Mouse (Mus musculus): ENCODE measurements around the gene Schip1. TPM values are rescaled to one million over a fixed set of nuclear protein-coding genes. Genes with fewer than 3 reads are reported as not detected.

Gene Schip1
- polyA plus RNA-seq, 1 experiment from 2014 or later, result 65.8 TPM

DNA sequence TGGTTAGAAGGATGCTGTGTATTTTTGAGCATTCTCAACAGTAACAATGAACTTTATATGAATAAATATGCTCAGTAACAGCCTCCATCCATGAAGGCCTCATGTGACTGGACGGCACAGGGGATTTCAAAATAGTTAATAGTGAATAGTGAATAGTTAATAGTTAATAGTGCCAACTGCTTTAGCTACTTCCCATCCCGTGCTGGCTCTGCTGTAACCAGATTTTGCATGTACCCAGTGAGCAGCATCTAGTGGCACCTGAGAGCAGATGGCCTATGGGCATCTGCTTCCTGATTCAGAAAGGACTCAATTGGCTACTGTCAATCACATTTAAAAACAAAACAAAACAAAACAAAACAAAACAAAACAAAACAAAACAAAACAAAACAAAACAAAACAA lies 329.0 kb downstream of the Schip1 start:
- Histone ChIP-seq H3K9ac (no peak overlapping the region), H3K27ac (no peak overlapping the region), H3K36me3 (no peaks in the 10 kb centered on the region), H3K4me3 (no peak overlapping the region), H3K9me3 (replicated peaks) (no peaks in the 10 kb centered on the region), H3K27me3 (no peaks in the 10 kb centered on the region), H3K4me2 (no peak overlapping the region), H3K4me1 (replicated peaks) (no peaks in the 10 kb centered on the region)
- WGBS, result 74% methylated on average over 2 of the region's 2 CpGs
- ATAC-seq (replicated peaks; ENCODE audit: insufficient number of reproducible peaks, insufficient read depth, low FRiP score, low read depth), result no peak

DNA sequence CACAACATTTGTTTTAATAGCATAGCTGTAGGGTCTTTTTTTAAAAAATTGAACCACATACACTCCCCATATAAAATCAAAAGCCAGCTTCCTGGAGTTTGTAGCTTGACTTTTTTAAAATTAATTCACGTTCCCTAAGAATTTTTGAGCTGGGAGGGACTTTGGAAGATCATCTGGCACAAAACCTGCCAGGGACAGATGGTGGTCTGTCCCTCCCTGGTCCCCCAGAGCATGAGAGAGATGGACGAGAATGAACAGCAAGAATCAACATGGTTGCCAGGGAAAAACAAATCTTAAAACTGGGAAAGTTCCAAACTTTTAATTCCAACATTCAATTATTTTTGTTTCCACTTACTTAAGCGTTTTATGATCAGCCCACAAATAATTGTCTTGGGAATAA lies 334.1 kb downstream of the Schip1 start:
- no peaks in the 10 kb centered on the region; the same call in 1 of the 2 replicates for H3K4me1 ChIP-seq (replicated peaks)
- ATAC-seq (replicated peaks; ENCODE audit: insufficient number of reproducible peaks, insufficient read depth, low FRiP score, low read depth), result no peak
- no peaks in the 10 kb centered on the region for H3K27me3 ChIP-seq
- no peak overlapping the region for H3K4me3 ChIP-seq
- no peaks in the 10 kb centered on the region for H3K36me3 ChIP-seq
- no peak overlapping the region for H3K27ac ChIP-seq
- 77% methylated on average over 3 of the region's 3 CpGs for WGBS
- H3K9me3 ChIP-seq (replicated peaks), result no peaks in the 10 kb centered on the region
- H3K4me2 ChIP-seq, result no peak overlapping the region
- H3K9ac ChIP-seq, result no peak overlapping the region

DNA sequence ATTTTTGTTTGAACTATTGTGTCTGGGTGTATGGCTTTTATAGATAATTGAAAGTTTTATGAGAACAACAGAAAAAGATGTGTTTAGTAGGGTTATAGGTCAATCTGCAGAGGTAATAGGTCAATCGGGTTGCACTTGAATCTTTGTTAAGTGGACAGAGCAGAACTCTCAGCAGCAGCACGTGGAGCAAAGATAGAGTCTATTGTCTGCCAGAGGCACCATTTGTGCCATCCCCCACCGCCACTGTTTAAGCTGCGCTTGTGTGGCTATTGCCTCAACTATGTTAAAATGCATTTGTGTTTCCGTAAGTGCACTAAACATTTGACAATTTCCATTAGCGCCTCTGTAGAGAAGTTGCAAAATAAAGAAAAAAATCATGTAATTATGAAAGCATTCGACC lies 335.5 kb downstream of the Schip1 start:
- Histone ChIP-seq H3K4me2 (no peak overlapping the region), H3K4me1 (replicated peaks) (no peaks in the 10 kb centered on the region; the same call in 1 of the 2 replicates), H3K36me3 (no peaks in the 10 kb centered on the region), H3K9ac (no peak overlapping the region), H3K4me3 (no peak overlapping the region), H3K27ac (no peak overlapping the region), H3K27me3 (no peaks in the 10 kb centered on the region), H3K9me3 (replicated peaks) (no peaks in the 10 kb centered on the region)
- WGBS, result 68% methylated on average over 7 of the region's 7 CpGs
- no peak for ATAC-seq (replicated peaks; ENCODE audit: insufficient number of reproducible peaks, insufficient read depth, low FRiP score, low read depth)

DNA sequence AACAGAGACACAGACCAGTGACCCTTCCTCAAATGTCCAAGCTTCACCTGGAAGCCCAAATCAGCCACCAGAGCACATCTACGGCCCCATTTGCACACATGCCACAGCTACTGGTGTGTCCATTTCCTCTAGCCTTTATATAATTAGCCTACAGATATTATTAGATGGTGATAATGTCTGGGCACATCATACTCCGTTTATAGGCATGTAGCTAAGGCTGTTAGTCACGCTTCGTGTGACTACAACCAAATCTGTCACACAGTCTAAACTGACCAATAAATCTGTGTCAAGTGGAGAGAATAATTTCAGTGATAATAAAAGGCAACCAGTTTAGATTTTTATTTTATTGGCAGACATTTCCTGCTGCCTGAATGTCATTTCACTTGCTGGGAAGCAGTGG lies 338.7 kb downstream of the Schip1 start:
- Histone ChIP-seq H3K4me3 (no peak overlapping the region), H3K27me3 (no peaks in the 10 kb centered on the region), H3K27ac (no peak overlapping the region), H3K9ac (no peak overlapping the region), H3K4me1 (replicated peaks) (peaks cover 2% of the 10 kb centered on the region; the same call in 1 of the 2 replicates), H3K4me2 (no peak overlapping the region), H3K36me3 (no peaks in the 10 kb centered on the region), H3K9me3 (replicated peaks) (no peaks in the 10 kb centered on the region)
- ATAC-seq (replicated peaks; ENCODE audit: insufficient number of reproducible peaks, insufficient read depth, low FRiP score, low read depth), result no peak
- WGBS, result 75% methylated on average over 4 of the region's 4 CpGs

DNA sequence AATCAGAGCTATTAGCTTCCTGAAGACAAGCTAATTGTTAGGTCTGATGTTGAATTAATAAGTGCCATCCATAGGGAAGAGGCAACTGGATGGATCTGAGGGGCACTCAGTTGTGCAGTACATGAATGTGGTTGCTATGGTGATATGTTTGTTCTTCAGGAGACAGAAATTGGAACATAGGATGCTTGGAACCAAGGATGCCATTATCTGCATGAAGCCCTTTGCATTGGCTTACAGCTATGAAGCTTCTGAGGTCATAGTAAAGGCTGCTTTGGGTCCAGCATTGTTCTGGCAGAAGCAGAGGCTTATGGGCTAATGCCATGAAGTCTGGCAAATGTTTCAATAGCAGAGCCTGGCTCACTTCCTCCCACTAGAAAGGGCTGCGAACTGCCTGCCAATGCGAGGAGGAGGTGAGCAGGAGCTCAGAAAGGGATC lies 339.2 kb downstream of the Schip1 start:
- ATAC-seq (replicated peaks; ENCODE audit: insufficient number of reproducible peaks, insufficient read depth, low FRiP score, low read depth), result no peak
- Histone ChIP-seq H3K27me3 (no peaks in the 10 kb centered on the region), H3K4me2 (no peak overlapping the region), H3K4me3 (no peak overlapping the region), H3K9ac (no peak overlapping the region), H3K27ac (no peak overlapping the region), H3K4me1 (replicated peaks) (peaks cover 2% of the 10 kb centered on the region; the same call in 1 of the 2 replicates), H3K9me3 (replicated peaks) (no peaks in the 10 kb centered on the region), H3K36me3 (no peaks in the 10 kb centered on the region)
- WGBS, result 74% methylated on average over 2 of the region's 2 CpGs

DNA sequence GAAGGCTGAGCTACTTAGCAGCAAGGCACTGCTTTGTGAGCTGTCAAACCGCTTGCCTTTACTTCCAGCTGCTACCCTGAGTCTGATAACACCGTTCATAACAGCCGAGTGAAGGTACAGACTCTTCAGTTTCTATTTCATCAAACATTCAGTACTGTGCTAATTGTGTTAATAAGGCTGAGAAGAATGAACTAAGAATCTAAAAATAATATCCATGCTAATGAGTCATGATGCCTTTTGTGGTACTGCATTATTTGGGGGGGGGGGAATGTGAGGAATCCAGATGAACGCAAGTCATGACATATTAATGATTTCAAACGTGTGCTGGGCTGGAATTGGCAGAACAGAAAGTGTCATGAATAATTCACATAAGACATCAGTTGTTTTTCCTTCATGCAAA lies 341.1 kb downstream of the Schip1 start:
- no peaks in the 10 kb centered on the region for H3K36me3 ChIP-seq
- H3K27me3 ChIP-seq, result no peaks in the 10 kb centered on the region
- no peaks in the 10 kb centered on the region for H3K9me3 ChIP-seq (replicated peaks)
- peaks cover 2% of the 10 kb centered on the region; the same call in 1 of the 2 replicates for H3K4me1 ChIP-seq (replicated peaks)
- no peak overlapping the region for H3K4me3 ChIP-seq
- 0 out of 2 replicates have a peak overlapping the region, but pooled peaks have one; percentile 11 for H3K4me2 ChIP-seq
- no peak for ATAC-seq (replicated peaks; ENCODE audit: insufficient number of reproducible peaks, insufficient read depth, low FRiP score, low read depth)
- 39% methylated on average over 5 of the region's 5 CpGs for WGBS
- no peak overlapping the region for H3K27ac ChIP-seq
- no peak overlapping the region for H3K9ac ChIP-seq

DNA sequence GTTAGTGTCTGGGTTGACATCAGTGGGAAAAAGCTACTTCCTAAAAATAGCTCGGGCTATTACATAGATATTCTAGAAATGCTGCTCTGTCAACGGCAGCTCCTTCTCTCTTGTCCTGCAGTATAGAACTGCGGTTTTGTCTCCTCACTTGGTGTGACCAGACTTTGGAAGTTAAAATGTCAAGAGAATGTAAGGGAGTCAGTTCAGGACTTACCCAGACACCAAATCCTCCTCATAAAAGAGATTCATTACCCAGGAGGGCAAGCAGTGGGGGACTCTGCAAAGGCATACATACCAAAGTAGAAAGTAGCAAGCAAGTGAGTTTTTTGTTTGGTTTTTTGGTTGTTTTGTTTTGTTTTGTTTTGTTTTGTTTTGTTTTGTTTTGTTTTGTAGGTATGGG lies 347.7 kb downstream of the Schip1 start:
- H3K4me1 ChIP-seq (replicated peaks), result no peaks in the 10 kb centered on the region; the same call in 1 of the 2 replicates
- H3K27me3 ChIP-seq, result no peaks in the 10 kb centered on the region
- H3K9me3 ChIP-seq (replicated peaks), result no peaks in the 10 kb centered on the region
- ATAC-seq (replicated peaks; ENCODE audit: insufficient number of reproducible peaks, insufficient read depth, low FRiP score, low read depth), result no peak
- no peak overlapping the region for H3K4me2 ChIP-seq
- no peaks in the 10 kb centered on the region for H3K36me3 ChIP-seq
- H3K4me3 ChIP-seq, result no peak overlapping the region
- no peak overlapping the region for H3K9ac ChIP-seq
- no peak overlapping the region for H3K27ac ChIP-seq
- WGBS, result 20% methylated on average over 3 of the region's 3 CpGs

DNA sequence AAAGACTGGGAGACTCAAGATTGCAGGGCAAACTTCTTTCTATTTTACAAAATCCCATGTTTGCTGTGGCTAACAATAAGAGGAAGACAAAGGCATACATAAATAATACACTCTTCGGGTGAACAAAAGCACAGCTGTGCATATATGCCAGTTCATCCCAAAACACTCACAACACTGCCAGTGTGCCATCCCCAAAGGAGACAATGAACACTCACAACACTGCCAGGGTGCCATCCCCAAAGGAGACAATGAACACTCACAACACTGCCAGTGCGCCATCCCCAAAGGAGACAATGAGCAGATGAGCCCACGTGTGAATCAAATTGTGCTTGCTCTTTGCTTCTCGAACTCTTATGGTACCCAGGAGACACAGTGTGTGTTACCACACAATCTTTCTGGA lies 355.2 kb downstream of the Schip1 start:
- 84% methylated on average over 4 of the region's 4 CpGs for WGBS

DNA sequence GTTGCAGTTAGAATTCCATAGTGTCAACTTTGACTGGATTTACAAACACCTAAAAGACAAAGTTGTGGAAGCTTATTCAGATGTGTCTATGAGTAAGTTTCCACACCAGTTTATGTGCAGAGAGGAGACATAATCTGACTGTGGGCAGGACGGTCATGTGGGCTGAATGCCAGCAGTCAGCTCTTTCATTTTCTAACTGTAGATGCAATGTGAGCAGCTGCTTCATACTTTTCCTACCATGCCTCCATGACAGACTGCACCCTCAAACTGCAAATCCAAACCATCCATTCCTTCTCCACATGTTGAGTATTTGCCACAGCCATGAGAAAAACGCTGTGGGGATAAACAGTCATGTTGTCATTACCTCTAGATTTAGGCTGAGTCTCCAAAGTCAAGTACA lies 356.3 kb downstream of the Schip1 start:
- Histone ChIP-seq H3K9me3 (replicated peaks) (no peaks in the 10 kb centered on the region), H3K4me1 (replicated peaks) (no peaks in the 10 kb centered on the region), H3K36me3 (no peaks in the 10 kb centered on the region), H3K27me3 (peaks cover 5% of the 10 kb centered on the region; the same call in 1 of the 2 replicates), H3K9ac (no peak overlapping the region), H3K4me3 (no peak overlapping the region), H3K27ac (no peak overlapping the region), H3K4me2 (no peak overlapping the region)
- no peak for ATAC-seq (replicated peaks; ENCODE audit: insufficient number of reproducible peaks, insufficient read depth, low FRiP score, low read depth)
- WGBS, result 62% methylated on average over 2 of the region's 2 CpGs

More for the DNA sequence above, 355.2 kb downstream of the Schip1 start:
- no peak overlapping the region for H3K4me2 ChIP-seq
- H3K36me3 ChIP-seq, result no peaks in the 10 kb centered on the region
- H3K4me3 ChIP-seq, result no peak overlapping the region
- H3K4me1 ChIP-seq (replicated peaks), result no peaks in the 10 kb centered on the region
- peaks cover 5% of the 10 kb centered on the region; the same call in 1 of the 2 replicates for H3K27me3 ChIP-seq
- no peak overlapping the region for H3K27ac ChIP-seq
- H3K9me3 ChIP-seq (replicated peaks), result no peaks in the 10 kb centered on the region
- H3K9ac ChIP-seq, result no peak overlapping the region
- ATAC-seq (replicated peaks; ENCODE audit: insufficient number of reproducible peaks, insufficient read depth, low FRiP score, low read depth), result no peak

DNA sequence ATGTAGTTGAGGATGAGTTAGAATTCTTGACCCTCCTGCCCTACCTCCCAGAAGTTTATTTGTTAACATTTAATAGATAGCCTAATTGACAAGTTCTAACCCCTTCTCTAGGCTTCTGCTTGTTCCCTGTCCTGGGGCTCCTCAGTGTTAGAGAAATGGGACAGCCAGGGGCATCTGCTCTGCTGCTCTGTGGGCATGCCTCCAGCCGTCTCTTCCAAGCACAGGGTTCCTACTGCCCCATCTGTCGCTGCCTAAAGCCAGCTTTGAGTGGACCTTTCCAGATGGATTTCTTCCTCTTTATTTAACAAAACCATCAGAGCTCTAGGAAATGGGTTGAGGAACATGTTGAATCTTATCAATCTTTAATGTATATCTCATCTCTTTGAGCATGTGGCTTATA lies 357.2 kb downstream of the Schip1 start:
- Histone ChIP-seq H3K4me1 (replicated peaks) (no peaks in the 10 kb centered on the region), H3K27ac (no peak overlapping the region), H3K36me3 (no peaks in the 10 kb centered on the region), H3K4me3 (no peak overlapping the region), H3K9me3 (replicated peaks) (no peaks in the 10 kb centered on the region), H3K4me2 (no peak overlapping the region), H3K9ac (no peak overlapping the region), H3K27me3 (peaks cover 5% of the 10 kb centered on the region; the same call in 1 of the 2 replicates)
- no peak for ATAC-seq (replicated peaks; ENCODE audit: insufficient number of reproducible peaks, insufficient read depth, low FRiP score, low read depth)
- 91% methylated on average over 2 of the region's 2 CpGs for WGBS

DNA sequence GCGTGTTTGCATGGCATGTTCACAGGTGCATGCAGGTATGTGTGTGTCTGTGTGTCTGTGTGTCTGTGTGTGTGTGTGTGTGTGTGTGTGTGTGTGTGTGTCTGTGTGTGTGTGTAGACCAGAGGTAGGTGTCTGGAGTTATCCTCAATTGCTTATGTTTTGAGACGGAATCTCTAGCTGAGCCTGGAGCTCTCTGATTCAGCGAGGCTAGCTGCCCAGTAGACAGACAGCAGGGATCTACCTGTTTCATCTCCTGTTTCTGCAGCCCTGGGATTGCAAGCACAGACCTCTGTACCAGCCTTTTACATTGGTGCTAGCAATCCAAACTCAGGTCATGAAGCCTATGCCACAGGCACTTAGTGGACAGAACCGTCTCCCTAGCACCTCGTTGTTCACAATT lies 363.5 kb downstream of the Schip1 start:
- Histone ChIP-seq H3K9me3 (replicated peaks) (no peaks in the 10 kb centered on the region), H3K4me2 (no peak overlapping the region), H3K27ac (no peak overlapping the region), H3K36me3 (no peaks in the 10 kb centered on the region), H3K4me3 (no peak overlapping the region), H3K27me3 (no peaks in the 10 kb centered on the region), H3K9ac (no peak overlapping the region), H3K4me1 (replicated peaks) (no peaks in the 10 kb centered on the region)
- WGBS, result 86% methylated on average over 5 of the region's 5 CpGs
- no peak for ATAC-seq (replicated peaks; ENCODE audit: insufficient number of reproducible peaks, insufficient read depth, low FRiP score, low read depth)

DNA sequence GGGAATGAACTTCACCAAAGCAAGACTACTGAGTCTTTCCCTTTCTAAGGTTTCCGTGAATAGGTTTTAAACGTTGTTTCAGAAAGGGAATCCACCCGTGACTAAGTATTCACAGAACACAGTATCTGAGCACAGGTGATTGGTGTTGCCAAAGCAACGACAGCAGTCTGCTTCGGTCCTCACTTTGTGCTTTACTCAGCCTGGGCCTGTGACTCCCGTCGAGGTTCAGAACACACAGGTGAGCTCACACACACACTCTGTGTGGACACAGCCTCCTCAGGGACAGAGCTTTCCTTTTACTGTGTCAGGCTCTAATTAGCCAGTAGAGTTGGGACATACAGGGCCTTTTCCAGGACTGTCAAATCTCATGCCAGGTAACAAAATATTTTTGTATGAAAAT lies 369.8 kb downstream of the Schip1 start:
- Histone ChIP-seq H3K4me1 (replicated peaks) (no peaks in the 10 kb centered on the region), H3K9me3 (replicated peaks) (no peaks in the 10 kb centered on the region), H3K27ac (no peak overlapping the region), H3K9ac (no peak overlapping the region), H3K27me3 (no peaks in the 10 kb centered on the region), H3K4me2 (no peak overlapping the region), H3K4me3 (no peak overlapping the region), H3K36me3 (no peaks in the 10 kb centered on the region)
- ATAC-seq (replicated peaks; ENCODE audit: insufficient number of reproducible peaks, insufficient read depth, low FRiP score, low read depth), result no peak
- WGBS, result 79% methylated on average over 7 of the region's 7 CpGs
